Mouse (Mus musculus) liver, adult 2 months (tissue): Measurements from ENCODE around the gene Gucy2d.

Experiments
- CTCF ChIP-seq: fragments of 200-500 bp; IDR thresholded peaks from 2 replicates; pipeline ENCODE4 v1.5.1; 2011; ENCODE audit warnings: low read depth, low read length, control low read depth
- POLR2A ChIP-seq: fragments of 200-500 bp; IDR thresholded peaks from 2 replicates; pipeline ENCODE4 v1.6.1; 2011; ENCODE audit warnings: low read length, control low read depth; ENCODE audit not compliant: insufficient read depth; ENCODE audit errors: extremely low read depth

DNA sequence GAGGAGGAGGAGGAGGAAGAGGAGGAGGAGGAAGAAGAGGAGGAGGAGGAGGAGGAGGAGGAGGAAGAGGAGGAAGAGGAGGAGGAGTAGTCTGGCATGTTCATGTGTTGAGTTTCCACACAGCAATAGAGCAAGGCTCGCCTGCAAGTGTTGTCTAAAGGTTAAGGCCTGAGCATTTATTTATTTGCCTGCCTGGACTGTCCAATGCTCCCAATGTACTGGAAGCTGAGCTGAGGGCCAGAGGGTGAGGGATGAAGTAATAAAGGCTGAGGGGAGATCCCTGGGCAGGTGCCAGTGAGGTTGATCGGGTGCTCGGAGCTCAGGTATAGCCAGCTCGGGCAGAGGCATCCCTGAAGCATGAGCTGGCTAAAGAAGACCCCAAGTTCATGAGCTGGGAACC, 27.1 kb upstream of the Gucy2d start:
- no peak for TF ChIP-seq CTCF
- TF ChIP-seq POLR2A, result no peak
